Mouse (Mus musculus): ENCODE measurements at regions not wholly inside any gene's neighbourhood (a gene's known extent, or its start where the extent isn't known, plus 50 kb on each side); places are given as distances from the start of the nearest gene placed in this dataset.

DNA sequence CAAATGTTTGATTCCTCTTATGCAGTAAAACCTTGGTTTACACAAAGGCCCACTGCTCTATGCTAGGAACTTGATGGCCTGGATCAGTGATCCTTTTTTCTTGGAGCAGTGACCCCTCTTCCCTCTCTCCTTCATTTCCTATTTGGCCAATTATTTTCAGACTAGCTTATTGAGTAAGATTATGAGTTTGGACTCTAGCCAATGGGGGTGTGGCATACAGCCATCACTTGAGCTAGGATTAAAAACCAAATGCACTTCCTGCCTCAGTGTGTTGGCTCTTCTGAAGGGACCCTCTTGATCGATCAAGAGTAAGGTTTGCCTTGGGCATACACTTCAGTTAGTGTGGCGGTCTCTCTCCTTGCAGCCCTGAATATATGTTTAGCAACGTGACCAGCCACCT, 1172.6 kb upstream of the Gulo start:
- no peak overlapping the region for H3K9ac ChIP-seq (replicated peaks)
- no peak for ATAC-seq (replicated peaks)
- 44% methylated on average over 3 of the region's 3 CpGs for WGBS

GRCm38 (mm10) chr14:67179549-67179948, 1170.5 kb upstream of the Gulo start:
- Histone ChIP-seq H3K27me3 (no peaks in the 10 kb centered on the region), H3K9me3 (no peaks in the 10 kb centered on the region), H3K9ac (replicated peaks) (no peak overlapping the region), H3K4me2 (replicated peaks) (no peak overlapping the region), H3K4me1 (peaks cover 12% of the 10 kb centered on the region; the same call in 1 of the 2 replicates), H3K27ac (replicated peaks) (no peak overlapping the region), H3K4me3 (no peak overlapping the region), H3K36me3 (no peaks in the 10 kb centered on the region)
- peak; percentile 86 for ATAC-seq (replicated peaks)

More for the DNA sequence above, 1172.6 kb upstream of the Gulo start:
- Histone ChIP-seq H3K4me3 (no peak overlapping the region), H3K4me2 (replicated peaks) (no peak overlapping the region), H3K36me3 (no peaks in the 10 kb centered on the region), H3K9me3 (no peaks in the 10 kb centered on the region), H3K4me1 (peaks cover 12% of the 10 kb centered on the region; the same call in 1 of the 2 replicates), H3K27me3 (no peaks in the 10 kb centered on the region), H3K27ac (replicated peaks) (no peak overlapping the region)

- WGBS = 54% methylated on average over 9 of the region's 9 CpGs
Measured at GRCm38 (mm10) chr14:67178329-67179039, 1169.5 kb upstream of the Gulo start.

GRCm38 (mm10) chr14:67176672-67177071, 1167.7 kb upstream of the Gulo start:
- peaks cover 10% of the 10 kb centered on the region; the same call in 1 of the 2 replicates for H3K4me1 ChIP-seq
- H3K27me3 ChIP-seq = no peaks in the 10 kb centered on the region
- no peaks in the 10 kb centered on the region for H3K9me3 ChIP-seq
- no peak overlapping the region for H3K27ac ChIP-seq (replicated peaks)
- no peak overlapping the region for H3K9ac ChIP-seq (replicated peaks)
- no peak overlapping the region for H3K4me2 ChIP-seq (replicated peaks)
- H3K36me3 ChIP-seq = no peaks in the 10 kb centered on the region
- 74% methylated on average over 6 of the region's 6 CpGs for WGBS
- no peak overlapping the region for H3K4me3 ChIP-seq
- ATAC-seq (replicated peaks) = no peak

More at GRCm38 (mm10) chr14:67178329-67179039, 1169.5 kb upstream of the Gulo start:
- H3K4me1 ChIP-seq = peaks cover 12% of the 10 kb centered on the region; the same call in 1 of the 2 replicates
- H3K27me3 ChIP-seq = no peaks in the 10 kb centered on the region
- no peaks in the 10 kb centered on the region for H3K36me3 ChIP-seq
- H3K9me3 ChIP-seq = no peaks in the 10 kb centered on the region
- H3K27ac ChIP-seq (replicated peaks) = no peak overlapping the region
- H3K4me3 ChIP-seq = no peak overlapping the region
- ATAC-seq (replicated peaks) = 0 out of 2 replicates have a peak, but pooled peaks have one; percentile 38
- H3K9ac ChIP-seq (replicated peaks) = no peak overlapping the region
- H3K4me2 ChIP-seq (replicated peaks) = no peak overlapping the region

DNA sequence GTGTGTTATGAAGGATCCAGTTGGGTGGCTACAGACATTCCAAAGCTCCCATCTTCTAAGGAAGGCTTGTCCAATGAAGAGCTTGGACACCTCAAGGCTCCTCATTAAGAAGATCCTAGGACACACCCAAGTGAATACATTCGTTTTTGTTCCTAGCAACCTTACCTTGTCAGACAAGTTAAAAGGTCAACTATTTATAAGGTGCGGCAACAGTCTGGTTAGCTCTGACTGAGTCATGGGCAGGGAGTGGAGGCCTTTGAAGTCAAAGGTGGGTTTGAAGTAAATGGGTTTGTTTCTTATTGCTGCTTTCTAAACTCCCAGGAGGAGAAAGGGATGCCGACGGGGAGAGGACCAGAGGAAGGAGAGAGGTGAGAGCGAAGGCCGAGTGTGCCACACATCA, 1167.1 kb upstream of the Gulo start:
- no peaks in the 10 kb centered on the region for H3K36me3 ChIP-seq
- H3K27me3 ChIP-seq = no peaks in the 10 kb centered on the region
- no peaks in the 10 kb centered on the region for H3K9me3 ChIP-seq
- no peak overlapping the region for H3K4me3 ChIP-seq
- H3K4me1 ChIP-seq = 0 out of 2 replicates have a peak, but pooled peaks cover 8% of the 10 kb centered on the region
- H3K27ac ChIP-seq (replicated peaks) = no peak overlapping the region
- H3K9ac ChIP-seq (replicated peaks) = no peak overlapping the region
- H3K4me2 ChIP-seq (replicated peaks) = no peak overlapping the region
- 92% methylated on average over 6 of the region's 6 CpGs for WGBS
- no peak for ATAC-seq (replicated peaks)

- no peak overlapping the region for H3K4me3 ChIP-seq
- H3K27me3 ChIP-seq = no peaks in the 10 kb centered on the region
- H3K36me3 ChIP-seq = no peaks in the 10 kb centered on the region
- WGBS = 64% methylated on average over 7 of the region's 7 CpGs
- H3K27ac ChIP-seq (replicated peaks) = no peak overlapping the region
- no peaks in the 10 kb centered on the region for H3K9me3 ChIP-seq
- no peak overlapping the region for H3K4me2 ChIP-seq (replicated peaks)
- no peak for ATAC-seq (replicated peaks)
- 0 out of 2 replicates have a peak, but pooled peaks cover 5% of the 10 kb centered on the region for H3K4me1 ChIP-seq
- no peak overlapping the region for H3K9ac ChIP-seq (replicated peaks)
Measured at GRCm38 (mm10) chr14:67174929-67175328, 1165.9 kb upstream of the Gulo start.

DNA sequence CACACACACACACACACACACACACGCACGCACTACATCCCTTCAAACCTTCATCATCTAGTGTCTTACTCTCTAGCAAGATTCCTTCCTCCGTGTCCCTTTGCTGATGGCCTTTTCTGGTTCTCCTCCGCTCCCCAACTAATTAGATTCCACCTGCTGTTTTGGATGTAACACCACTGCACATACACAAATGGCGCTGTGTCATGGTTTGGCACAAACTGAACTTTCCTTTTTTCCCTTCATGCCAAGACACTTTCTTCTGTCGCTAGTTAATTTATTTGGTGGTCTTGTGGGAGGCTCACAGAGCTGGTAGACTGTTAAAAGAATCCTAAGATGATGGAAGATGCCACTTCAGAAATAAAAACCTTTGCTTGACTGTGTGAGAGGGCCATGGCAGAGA, 1161.8 kb upstream of the Gulo start:
- ATAC-seq (replicated peaks) = no peak
- Histone ChIP-seq H3K4me1 (0 out of 2 replicates have a peak, but pooled peaks cover 5% of the 10 kb centered on the region), H3K9ac (replicated peaks) (no peak overlapping the region), H3K36me3 (no peaks in the 10 kb centered on the region), H3K27me3 (no peaks in the 10 kb centered on the region), H3K4me3 (no peak overlapping the region), H3K4me2 (replicated peaks) (no peak overlapping the region), H3K27ac (replicated peaks) (no peak overlapping the region), H3K9me3 (no peaks in the 10 kb centered on the region)
- 50% methylated on average over 6 of the region's 6 CpGs for WGBS

- H3K4me1 ChIP-seq = 0 out of 2 replicates have a peak, but pooled peaks cover 5% of the 10 kb centered on the region
- H3K9ac ChIP-seq (replicated peaks) = no peak overlapping the region
- no peak overlapping the region for H3K27ac ChIP-seq (replicated peaks)
- no peaks in the 10 kb centered on the region for H3K36me3 ChIP-seq
- no peak for ATAC-seq (replicated peaks)
- H3K4me3 ChIP-seq = no peak overlapping the region
- no peaks in the 10 kb centered on the region for H3K27me3 ChIP-seq
- 39% methylated on average over 3 of the region's 3 CpGs for WGBS
- no peak overlapping the region for H3K4me2 ChIP-seq (replicated peaks)
- H3K9me3 ChIP-seq = no peaks in the 10 kb centered on the region
Measured at GRCm38 (mm10) chr14:67170248-67170647, 1161.2 kb upstream of the Gulo start.

GRCm38 (mm10) chr14:67169201-67169600, 1160.2 kb upstream of the Gulo start:
- Histone ChIP-seq H3K4me2 (replicated peaks) (no peak overlapping the region), H3K9ac (replicated peaks) (no peak overlapping the region), H3K36me3 (no peaks in the 10 kb centered on the region), H3K4me3 (no peak overlapping the region), H3K27me3 (no peaks in the 10 kb centered on the region), H3K27ac (replicated peaks) (no peak overlapping the region), H3K4me1 (0 out of 2 replicates have a peak, but pooled peaks cover 5% of the 10 kb centered on the region), H3K9me3 (no peaks in the 10 kb centered on the region)
- 58% methylated on average over 1 of the region's 1 CpGs for WGBS
- no peak for ATAC-seq (replicated peaks)

DNA sequence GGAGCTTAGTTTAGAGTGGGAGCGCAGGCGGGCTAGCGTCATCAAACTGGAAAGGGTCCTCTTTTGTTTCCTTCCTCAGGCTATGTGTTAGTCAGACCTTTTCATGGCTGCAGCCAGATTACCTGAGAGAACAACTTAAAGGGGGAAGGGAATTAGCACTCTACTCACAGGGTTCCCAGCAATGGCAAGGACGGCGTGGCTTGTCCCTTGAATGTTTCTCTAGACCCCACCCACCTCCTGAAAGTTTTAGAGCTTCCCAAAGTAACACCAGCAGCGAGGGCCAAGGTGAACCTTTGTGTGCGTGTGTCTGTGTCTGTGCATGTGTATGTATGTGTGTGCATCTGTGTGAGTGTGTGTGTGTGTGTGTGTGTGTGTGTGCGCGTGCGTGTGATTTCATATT, 1151.0 kb upstream of the Gulo start:
- Histone ChIP-seq H3K4me1 (no peaks in the 10 kb centered on the region), H3K27me3 (no peaks in the 10 kb centered on the region), H3K27ac (replicated peaks) (no peak overlapping the region), H3K36me3 (no peaks in the 10 kb centered on the region), H3K4me2 (replicated peaks) (no peak overlapping the region), H3K9me3 (no peaks in the 10 kb centered on the region), H3K4me3 (no peak overlapping the region), H3K9ac (replicated peaks) (no peak overlapping the region)
- no peak for ATAC-seq (replicated peaks)
- 86% methylated on average over 10 of the region's 10 CpGs for WGBS

- Histone ChIP-seq H3K4me2 (replicated peaks) (no peak overlapping the region), H3K27me3 (no peaks in the 10 kb centered on the region), H3K9ac (replicated peaks) (no peak overlapping the region), H3K9me3 (no peaks in the 10 kb centered on the region), H3K36me3 (no peaks in the 10 kb centered on the region), H3K4me1 (no peaks in the 10 kb centered on the region), H3K27ac (replicated peaks) (no peak overlapping the region), H3K4me3 (no peak overlapping the region)
- WGBS = 93% methylated on average over 9 of the region's 9 CpGs
- ATAC-seq (replicated peaks) = no peak
Measured at GRCm38 (mm10) chr14:67158867-67159266, 1149.9 kb upstream of the Gulo start.

GRCm38 (mm10) chr14:67156366-67156765, 1147.4 kb upstream of the Gulo start:
- Histone ChIP-seq H3K36me3 (no peaks in the 10 kb centered on the region), H3K4me3 (no peak overlapping the region), H3K4me2 (replicated peaks) (no peak overlapping the region), H3K27me3 (no peaks in the 10 kb centered on the region), H3K9ac (replicated peaks) (no peak overlapping the region), H3K9me3 (no peaks in the 10 kb centered on the region), H3K4me1 (no peaks in the 10 kb centered on the region), H3K27ac (replicated peaks) (no peak overlapping the region)
- 66% methylated on average over 8 of the region's 8 CpGs for WGBS
- ATAC-seq (replicated peaks) = no peak

DNA sequence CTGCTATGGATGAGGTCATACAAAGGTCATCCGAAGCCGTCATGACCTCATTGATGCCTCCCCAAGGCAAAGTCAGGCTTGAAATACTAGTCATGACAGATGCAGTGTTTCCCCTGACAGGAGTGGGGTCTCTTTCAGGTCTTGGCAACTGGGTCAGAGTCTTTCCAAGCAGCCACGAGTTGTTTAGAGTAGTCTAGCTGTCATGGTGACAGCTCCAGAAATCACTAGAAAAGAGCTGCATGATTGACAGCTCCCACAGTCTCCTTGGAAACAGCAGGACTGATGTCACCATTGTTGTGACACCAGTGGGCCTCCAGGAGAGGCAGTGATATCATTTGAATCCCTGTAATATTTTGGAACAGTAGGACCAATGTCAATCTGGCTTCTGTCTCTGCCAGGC, 1144.6 kb upstream of the Gulo start:
- Histone ChIP-seq H3K9ac (replicated peaks) (no peak overlapping the region), H3K27ac (replicated peaks) (no peak overlapping the region), H3K4me2 (replicated peaks) (no peak overlapping the region), H3K4me1 (peaks cover 8% of the 10 kb centered on the region), H3K27me3 (no peaks in the 10 kb centered on the region), H3K9me3 (no peaks in the 10 kb centered on the region), H3K4me3 (no peak overlapping the region), H3K36me3 (no peaks in the 10 kb centered on the region)
- WGBS = 65% methylated on average over 3 of the region's 3 CpGs
- ATAC-seq (replicated peaks) = no peak
